Mouse (Mus musculus): ENCODE measurements around the gene Plch2.
A peak's percentile ranks its signal among the peaks of the same experiment; 100 is the strongest.

Gene Plch2

GRCm38 (mm10) chr4:154985151-154985777 lies 71.3 kb downstream of the Plch2 start:
- no peak for DNase-seq

- DNase-seq, result no peak
These were observed 72.8 kb downstream of the Plch2 start for GRCm38 (mm10) chr4:154983767-154984166.

GRCm38 (mm10) chr4:154982247-154983120 lies 74.1 kb downstream of the Plch2 start:
- no peak for DNase-seq

- peak; percentile 53 to 74 for DNase-seq
These were observed 75.1 kb downstream of the Plch2 start for GRCm38 (mm10) chr4:154981530-154981929.

- DNase-seq, result no peak
These were observed 75.5 kb downstream of the Plch2 start for GRCm38 (mm10) chr4:154981076-154981475.

GRCm38 (mm10) chr4:154980110-154980509 lies 76.5 kb downstream of the Plch2 start:
- DNase-seq, result no peak

GRCm38 (mm10) chr4:154974163-154974611 lies 82.4 kb downstream of the Plch2 start:
- peak; percentile 54 for DNase-seq

GRCm38 (mm10) chr4:154972546-154972945 lies 84.0 kb downstream of the Plch2 start:
- no peak for DNase-seq

- DNase-seq, result peak; percentile 54 to 73
These were observed 89.4 kb downstream of the Plch2 start for GRCm38 (mm10) chr4:154967173-154967572.

GRCm38 (mm10) chr4:154965856-154966255 lies 90.7 kb downstream of the Plch2 start:
- peak in 1 of 2 experiments; percentile 42 for DNase-seq

- DNase-seq, result no peak
These were observed 91.9 kb downstream of the Plch2 start for GRCm38 (mm10) chr4:154964581-154965235.

- peak; percentile 96 to 97 for DNase-seq
These were observed 92.5 kb downstream of the Plch2 start, which contains the start of gene Pank4 for GRCm38 (mm10) chr4:154963901-154964580. TSS of gene Pank4 (plus strand) at chr4:154964123.

GRCm38 (mm10) chr4:154963190-154963836 lies 93.3 kb downstream of the Plch2 start:
- no peak for DNase-seq

- no peak for DNase-seq
These were observed 93.9 kb downstream of the Plch2 start for GRCm38 (mm10) chr4:154962683-154963082.

GRCm38 (mm10) chr4:154961911-154962310 lies 94.7 kb downstream of the Plch2 start:
- DNase-seq, result no peak

GRCm38 (mm10) chr4:154961226-154961738 lies 95.3 kb downstream of the Plch2 start:
- peak in 1 of 2 experiments; percentile 57 for DNase-seq

GRCm38 (mm10) chr4:154960690-154961225 lies 95.8 kb downstream of the Plch2 start, which contains the start of gene Hes5:
TSS of gene Hes5 (plus strand) at chr4:154960923.
- DNase-seq, result peak in 1 of 2 experiments; percentile 20

- DNase-seq, result no peak
These were observed 96.4 kb downstream of the Plch2 start for GRCm38 (mm10) chr4:154960021-154960689.

- no peak for DNase-seq
These were observed 98.0 kb downstream of the Plch2 start for GRCm38 (mm10) chr4:154958621-154959020.

- DNase-seq, result peak in 1 of 2 experiments; percentile 39
These were observed 98.4 kb downstream of the Plch2 start for GRCm38 (mm10) chr4:154958171-154958570.

Data from kidney, postnatal 36 days (tissue).